Mouse (Mus musculus): Measurements from ENCODE around the gene Igfbp7. TPM values are rescaled to one million over a fixed set of nuclear protein-coding genes. Genes with fewer than 3 reads are reported as not detected.
A peak's percentile ranks its signal among the peaks of the same experiment; 100 is the strongest.

Igfbp7 gene
- polyA plus RNA-seq, 1 experiment from 2014 or later = 19.4 TPM

GRCm38 (mm10) chr5:77400151-77400550 is 7.7 kb downstream of the Igfbp7 start:
- no peak for ATAC-seq (ENCODE audit: insufficient read depth, low FRiP score, low TSS enrichment)
- Histone ChIP-seq H3K4me3 (ENCODE audit: low read depth, low read length) (no peak overlapping the region), H3K27ac (ENCODE audit: low read depth, low read length) (no peak overlapping the region), H3K27me3 (ENCODE audit: control insufficient read depth, insufficient read depth, low read length) (no peaks in the 10 kb centered on the region), H3K9me3 (ENCODE audit: control insufficient read depth, low read length) (no peaks in the 10 kb centered on the region), H3K36me3 (ENCODE audit: control insufficient read depth, insufficient read depth, low read length) (no peaks in the 10 kb centered on the region), H3K9ac (ENCODE audit: low read length) (no peak overlapping the region), H3K4me2 (ENCODE audit: low read depth) (no peak overlapping the region), H3K4me1 (ENCODE audit: control insufficient read depth, insufficient read depth, low read length) (no peaks in the 10 kb centered on the region)
- DNase-seq (ENCODE audit: low spot score) = no peak
- 82% methylated on average over 7 of the region's 7 CpGs for WGBS

- ATAC-seq (ENCODE audit: insufficient read depth, low FRiP score, low TSS enrichment) = no peak
- H3K36me3 ChIP-seq (ENCODE audit: control insufficient read depth, insufficient read depth, low read length) = no peaks in the 10 kb centered on the region
- H3K9ac ChIP-seq (ENCODE audit: low read length) = no peak overlapping the region
- H3K27ac ChIP-seq (ENCODE audit: low read depth, low read length) = no peak overlapping the region
- no peak for DNase-seq (ENCODE audit: low spot score)
- H3K4me3 ChIP-seq (ENCODE audit: low read depth, low read length) = no peak overlapping the region
- no peak overlapping the region for H3K4me2 ChIP-seq (ENCODE audit: low read depth)
- no peaks in the 10 kb centered on the region for H3K27me3 ChIP-seq (ENCODE audit: control insufficient read depth, insufficient read depth, low read length)
- no peaks in the 10 kb centered on the region for H3K4me1 ChIP-seq (ENCODE audit: control insufficient read depth, insufficient read depth, low read length)
- WGBS = 83% methylated on average over 4 of the region's 4 CpGs
- H3K9me3 ChIP-seq (ENCODE audit: control insufficient read depth, low read length) = no peaks in the 10 kb centered on the region
Observed at GRCm38 (mm10) chr5:77399076-77399475, 8.8 kb downstream of the Igfbp7 start.

- H3K36me3 ChIP-seq (ENCODE audit: control insufficient read depth, insufficient read depth, low read length) = no peaks in the 10 kb centered on the region
- H3K27ac ChIP-seq (ENCODE audit: low read depth, low read length) = no peak overlapping the region
- no peak overlapping the region for H3K4me2 ChIP-seq (ENCODE audit: low read depth)
- H3K4me3 ChIP-seq (ENCODE audit: low read depth, low read length) = no peak overlapping the region
- H3K27me3 ChIP-seq (ENCODE audit: control insufficient read depth, insufficient read depth, low read length) = no peaks in the 10 kb centered on the region
- no peak for DNase-seq (ENCODE audit: low spot score)
- no peak overlapping the region for H3K9ac ChIP-seq (ENCODE audit: low read length)
- ATAC-seq (ENCODE audit: insufficient read depth, low FRiP score, low TSS enrichment) = no peak
- no peaks in the 10 kb centered on the region for H3K4me1 ChIP-seq (ENCODE audit: control insufficient read depth, insufficient read depth, low read length)
- H3K9me3 ChIP-seq (ENCODE audit: control insufficient read depth, low read length) = no peaks in the 10 kb centered on the region
- 71% methylated on average over 14 of the region's 14 CpGs for WGBS
Observed at GRCm38 (mm10) chr5:77398285-77399057, 9.4 kb downstream of the Igfbp7 start.

GRCm38 (mm10) chr5:77393990-77394618 is 13.7 kb downstream of the Igfbp7 start:
- Histone ChIP-seq H3K9me3 (ENCODE audit: control insufficient read depth, low read length) (no peaks in the 10 kb centered on the region), H3K27me3 (ENCODE audit: control insufficient read depth, insufficient read depth, low read length) (no peaks in the 10 kb centered on the region), H3K4me3 (ENCODE audit: low read depth, low read length) (no peak overlapping the region), H3K9ac (ENCODE audit: low read length) (no peak overlapping the region), H3K36me3 (ENCODE audit: control insufficient read depth, insufficient read depth, low read length) (no peaks in the 10 kb centered on the region), H3K4me1 (ENCODE audit: control insufficient read depth, insufficient read depth, low read length) (no peaks in the 10 kb centered on the region), H3K4me2 (ENCODE audit: low read depth) (no peak overlapping the region), H3K27ac (ENCODE audit: low read depth, low read length) (no peak overlapping the region)
- WGBS = 62% methylated on average over 9 of the region's 9 CpGs
- peak; percentile 39 for DNase-seq (ENCODE audit: low spot score)
- no peak for ATAC-seq (ENCODE audit: insufficient read depth, low FRiP score, low TSS enrichment)

- H3K4me1 ChIP-seq (ENCODE audit: control insufficient read depth, insufficient read depth, low read length) = no peaks in the 10 kb centered on the region
- no peak overlapping the region for H3K9ac ChIP-seq (ENCODE audit: low read length)
- no peaks in the 10 kb centered on the region for H3K9me3 ChIP-seq (ENCODE audit: control insufficient read depth, low read length)
- H3K4me3 ChIP-seq (ENCODE audit: low read depth, low read length) = no peak overlapping the region
- no peak for ATAC-seq (ENCODE audit: insufficient read depth, low FRiP score, low TSS enrichment)
- WGBS = 86% methylated on average over 10 of the region's 10 CpGs
- DNase-seq (ENCODE audit: low spot score) = no peak
- no peak overlapping the region for H3K4me2 ChIP-seq (ENCODE audit: low read depth)
- H3K27me3 ChIP-seq (ENCODE audit: control insufficient read depth, insufficient read depth, low read length) = no peaks in the 10 kb centered on the region
- no peaks in the 10 kb centered on the region for H3K36me3 ChIP-seq (ENCODE audit: control insufficient read depth, insufficient read depth, low read length)
- H3K27ac ChIP-seq (ENCODE audit: low read depth, low read length) = no peak overlapping the region
Observed at GRCm38 (mm10) chr5:77393094-77393619, 14.7 kb downstream of the Igfbp7 start.

GRCm38 (mm10) chr5:77390272-77390671 is 17.6 kb downstream of the Igfbp7 start:
- no peaks in the 10 kb centered on the region for H3K27me3 ChIP-seq (ENCODE audit: control insufficient read depth, insufficient read depth, low read length)
- no peak for DNase-seq (ENCODE audit: low spot score)
- no peaks in the 10 kb centered on the region for H3K36me3 ChIP-seq (ENCODE audit: control insufficient read depth, insufficient read depth, low read length)
- H3K27ac ChIP-seq (ENCODE audit: low read depth, low read length) = no peak overlapping the region
- no peaks in the 10 kb centered on the region for H3K4me1 ChIP-seq (ENCODE audit: control insufficient read depth, insufficient read depth, low read length)
- no peak overlapping the region for H3K4me3 ChIP-seq (ENCODE audit: low read depth, low read length)
- ATAC-seq (ENCODE audit: insufficient read depth, low FRiP score, low TSS enrichment) = no peak
- WGBS = 97% methylated on average over 2 of the region's 2 CpGs
- no peaks in the 10 kb centered on the region for H3K9me3 ChIP-seq (ENCODE audit: control insufficient read depth, low read length)
- H3K9ac ChIP-seq (ENCODE audit: low read length) = no peak overlapping the region
- H3K4me2 ChIP-seq (ENCODE audit: low read depth) = no peak overlapping the region

- Histone ChIP-seq H3K4me2 (ENCODE audit: low read depth) (no peak overlapping the region), H3K27ac (ENCODE audit: low read depth, low read length) (no peak overlapping the region), H3K36me3 (ENCODE audit: control insufficient read depth, insufficient read depth, low read length) (no peaks in the 10 kb centered on the region), H3K27me3 (ENCODE audit: control insufficient read depth, insufficient read depth, low read length) (no peaks in the 10 kb centered on the region), H3K9me3 (ENCODE audit: control insufficient read depth, low read length) (no peaks in the 10 kb centered on the region), H3K9ac (ENCODE audit: low read length) (no peak overlapping the region), H3K4me1 (ENCODE audit: control insufficient read depth, insufficient read depth, low read length) (no peaks in the 10 kb centered on the region), H3K4me3 (ENCODE audit: low read depth, low read length) (no peak overlapping the region)
- ATAC-seq (ENCODE audit: insufficient read depth, low FRiP score, low TSS enrichment) (no peak), DNase-seq (ENCODE audit: low spot score) (no peak)
- 89% methylated on average over 6 of the region's 6 CpGs for WGBS
Observed at GRCm38 (mm10) chr5:77388359-77388758, 19.5 kb downstream of the Igfbp7 start.

- H3K27me3 ChIP-seq (ENCODE audit: control insufficient read depth, insufficient read depth, low read length) = no peaks in the 10 kb centered on the region
- no peak overlapping the region for H3K4me3 ChIP-seq (ENCODE audit: low read depth, low read length)
- H3K9me3 ChIP-seq (ENCODE audit: control insufficient read depth, low read length) = no peaks in the 10 kb centered on the region
- ATAC-seq (ENCODE audit: insufficient read depth, low FRiP score, low TSS enrichment) = no peak
- no peaks in the 10 kb centered on the region for H3K36me3 ChIP-seq (ENCODE audit: control insufficient read depth, insufficient read depth, low read length)
- WGBS = 82% methylated on average over 8 of the region's 8 CpGs
- H3K4me1 ChIP-seq (ENCODE audit: control insufficient read depth, insufficient read depth, low read length) = no peaks in the 10 kb centered on the region
- no peak overlapping the region for H3K4me2 ChIP-seq (ENCODE audit: low read depth)
- no peak overlapping the region for H3K9ac ChIP-seq (ENCODE audit: low read length)
- H3K27ac ChIP-seq (ENCODE audit: low read depth, low read length) = no peak overlapping the region
- DNase-seq (ENCODE audit: low spot score) = no peak
Observed at GRCm38 (mm10) chr5:77387414-77387704, 20.5 kb downstream of the Igfbp7 start.
